Mouse (Mus musculus) forebrain, embryonic 13.5 days (tissue): ENCODE results near the gene Adam30. TPM values are rescaled to one million over a fixed set of nuclear protein-coding genes. Genes with fewer than 3 reads are reported as not detected.
"Not testable (repeated sequence)": the region's sequence is repeated elsewhere in the genome, so short reads cannot be mapped to it uniquely, and the experiment has no call there.

Source experiments
- ATAC-seq: fragments of 200-750 bp; cut with Nextera tagmentation; 2 replicates; pipeline ENCODE4 v1.8.0; 2017
- H3K27ac ChIP-seq: fragments of 300-500 bp; sonication (generic); 2 replicates; pipeline ENCODE4 v1.5.1; 2015; ENCODE audit warnings: inconsistent platforms, mild to moderate bottlenecking, moderate library complexity
- H3K27me3 ChIP-seq: fragments of 300-500 bp; sonication (generic); 2 replicates; pipeline ENCODE4 v1.6.1; 2015; ENCODE audit warnings: mild to moderate bottlenecking, inconsistent platforms
- H3K36me3 ChIP-seq: fragments of 300-500 bp; sonication (generic); 2 replicates; pipeline ENCODE4 v1.6.1; 2015; ENCODE audit warnings: mild to moderate bottlenecking, inconsistent platforms; ENCODE audit not compliant: poor library complexity, severe bottlenecking
- H3K4me1 ChIP-seq: fragments of 300-500 bp; sonication (generic); 2 replicates; pipeline ENCODE4 v1.6.1; 2015; ENCODE audit warnings: inconsistent platforms
- H3K4me2 ChIP-seq: fragments of 300-500 bp; sonication (generic); 2 replicates; pipeline ENCODE4 v1.6.1; 2015; ENCODE audit warnings: inconsistent platforms, mild to moderate bottlenecking, moderate library complexity
- H3K4me3 ChIP-seq: fragments of 300-500 bp; sonication (generic); 2 replicates; pipeline ENCODE4 v1.5.1; 2015; ENCODE audit warnings: mild to moderate bottlenecking, inconsistent platforms
- H3K9ac ChIP-seq: fragments of 300-500 bp; sonication (generic); 2 replicates; pipeline ENCODE4 v1.6.1; 2015; ENCODE audit warnings: mild to moderate bottlenecking, inconsistent platforms
- H3K9me3 ChIP-seq: fragments of 300-500 bp; sonication (generic); replicated peaks from 2 replicates; pipeline ENCODE4 v1.6.1; 2016; ENCODE audit warnings: inconsistent platforms
- WGBS: fragments of 180-500 bp; shearing (Covaris S2); methylation state at CpG from one replicate; pipeline ENCODE4 v1.1.7; 2015; 5-methylcytosine and 5-hydroxymethylcytosine counted together
- polyA plus RNA-seq: library from polyadenylated mRNA; unstranded; fragments of >200 nt; fragmentation: Nextera tagmentation; extraction: Ambion mirVana; gene quantifications from 2 replicates; pipeline ENCODE4 v1.2.1, GENCODE M21; 2015

Gene Adam30
- polyA plus RNA-seq = not detected in 2 replicates

GRCm38 (mm10) chr3:98160330-98160729 lies at the start of gene Adam30:
TSS of gene Adam30 (plus strand) at chr3:98160630.
- no peak within 1 kb of the TSS for H3K9ac ChIP-seq
- no peaks in the 10 kb centered on the region for H3K9me3 ChIP-seq
- WGBS = 89% methylated on average over 17 of the region's 17 CpGs
- H3K27ac ChIP-seq = no peak within 1 kb of the TSS
- no peak within 1 kb of the TSS for H3K4me2 ChIP-seq
- ATAC-seq = no peak
- H3K4me1 ChIP-seq = no peaks in the 10 kb centered on the region
- no peaks in the 10 kb centered on the region for H3K36me3 ChIP-seq
- no peak within 1 kb of the TSS for H3K4me3 ChIP-seq
- no peaks in the 10 kb centered on the region for H3K27me3 ChIP-seq

GRCm38 (mm10) chr3:98118252-98118651 lies 42.2 kb upstream of the Adam30 start:
- H3K36me3 ChIP-seq = peaks cover 78% of the 10 kb centered on the region
- H3K4me2 ChIP-seq = no peak overlapping the region
- H3K4me3 ChIP-seq = no peak overlapping the region
- H3K9me3 ChIP-seq = no peaks in the 10 kb centered on the region
- no peak for ATAC-seq
- H3K27me3 ChIP-seq = no peaks in the 10 kb centered on the region
- 91% methylated on average over 3 of the region's 3 CpGs for WGBS
- no peak overlapping the region for H3K27ac ChIP-seq
- H3K9ac ChIP-seq = no peak overlapping the region
- no peaks in the 10 kb centered on the region for H3K4me1 ChIP-seq

- no peak overlapping the region for H3K4me3 ChIP-seq
- 90% methylated on average over 6 of the region's 6 CpGs for WGBS
These were observed 41.1 kb upstream of the Adam30 start for GRCm38 (mm10) chr3:98119338-98119737.

GRCm38 (mm10) chr3:98120884-98121283 lies 39.5 kb upstream of the Adam30 start:
- WGBS = 43% methylated on average over 6 of the region's 6 CpGs
- Histone ChIP-seq H3K36me3 (peaks cover 78% of the 10 kb centered on the region), H3K4me1 (no peaks in the 10 kb centered on the region), H3K4me3 (no peak overlapping the region), H3K27ac (no peak overlapping the region), H3K27me3 (no peaks in the 10 kb centered on the region), H3K9ac (no peak overlapping the region), H3K4me2 (no peak overlapping the region), H3K9me3 (no peaks in the 10 kb centered on the region)
- ATAC-seq = 0 out of 2 replicates have a peak, but pooled peaks have one; percentile 51

More at GRCm38 (mm10) chr3:98119338-98119737, 41.1 kb upstream of the Adam30 start:
- H3K4me2 ChIP-seq = no peak overlapping the region
- no peak for ATAC-seq
- H3K27me3 ChIP-seq = no peaks in the 10 kb centered on the region
- no peaks in the 10 kb centered on the region for H3K9me3 ChIP-seq
- no peak overlapping the region for H3K27ac ChIP-seq
- H3K9ac ChIP-seq = no peak overlapping the region
- H3K4me1 ChIP-seq = no peaks in the 10 kb centered on the region
- peaks cover 80% of the 10 kb centered on the region for H3K36me3 ChIP-seq

GRCm38 (mm10) chr3:98127775-98128174 lies 32.7 kb upstream of the Adam30 start:
- WGBS = 98% methylated on average over 2 of the region's 2 CpGs
- H3K9ac ChIP-seq = no peak overlapping the region

GRCm38 (mm10) chr3:98128716-98129115 lies 31.7 kb upstream of the Adam30 start:
- 93% methylated on average over 5 of the region's 5 CpGs for WGBS
- no peak overlapping the region for H3K9ac ChIP-seq
- H3K36me3 ChIP-seq = peaks cover 71% of the 10 kb centered on the region
- no peaks in the 10 kb centered on the region for H3K27me3 ChIP-seq
- no peaks in the 10 kb centered on the region for H3K4me1 ChIP-seq
- no peak overlapping the region for H3K27ac ChIP-seq
- H3K9me3 ChIP-seq = no peaks in the 10 kb centered on the region
- no peak for ATAC-seq
- H3K4me2 ChIP-seq = no peak overlapping the region
- H3K4me3 ChIP-seq = no peak overlapping the region

More at GRCm38 (mm10) chr3:98127775-98128174, 32.7 kb upstream of the Adam30 start:
- Histone ChIP-seq H3K36me3 (peaks cover 72% of the 10 kb centered on the region), H3K4me1 (no peaks in the 10 kb centered on the region), H3K4me2 (no peak overlapping the region), H3K27me3 (no peaks in the 10 kb centered on the region), H3K9me3 (no peaks in the 10 kb centered on the region), H3K4me3 (no peak overlapping the region), H3K27ac (no peak overlapping the region)
- ATAC-seq = no peak

GRCm38 (mm10) chr3:98132140-98132539 lies 28.3 kb upstream of the Adam30 start:
- H3K27me3 ChIP-seq, H3K4me3 ChIP-seq, H3K4me1 ChIP-seq, ATAC-seq, H3K27ac ChIP-seq, H3K9ac ChIP-seq, H3K9me3 ChIP-seq, H3K4me2 ChIP-seq: not testable (repeated sequence)
- 91% methylated on average over 4 of the region's 4 CpGs for WGBS
- H3K36me3 ChIP-seq = peaks cover 79% of the 10 kb centered on the region

GRCm38 (mm10) chr3:98132636-98133035 lies 27.8 kb upstream of the Adam30 start:
- ATAC-seq = no peak
- Histone ChIP-seq H3K36me3 (peaks cover 79% of the 10 kb centered on the region), H3K4me3 (no peak overlapping the region), H3K9ac (no peak overlapping the region), H3K27ac (no peak overlapping the region), H3K4me1 (no peaks in the 10 kb centered on the region), H3K4me2 (no peak overlapping the region), H3K9me3 (no peaks in the 10 kb centered on the region), H3K27me3 (no peaks in the 10 kb centered on the region)
- WGBS = 96% methylated on average over 8 of the region's 8 CpGs

GRCm38 (mm10) chr3:98141456-98141855 lies 19.0 kb upstream of the Adam30 start:
- H3K9ac ChIP-seq = no peak overlapping the region
- 95% methylated on average over 15 of the region's 15 CpGs for WGBS
- H3K4me3 ChIP-seq = no peak overlapping the region
- no peaks in the 10 kb centered on the region for H3K4me1 ChIP-seq
- no peak overlapping the region for H3K4me2 ChIP-seq
- peaks cover 94% of the 10 kb centered on the region for H3K36me3 ChIP-seq
- ATAC-seq = no peak
- H3K9me3 ChIP-seq = no peaks in the 10 kb centered on the region
- H3K27me3 ChIP-seq = no peaks in the 10 kb centered on the region
- H3K27ac ChIP-seq = no peak overlapping the region

GRCm38 (mm10) chr3:98142862-98143261 lies 17.6 kb upstream of the Adam30 start:
- no peak for ATAC-seq
- 96% methylated on average over 13 of the region's 13 CpGs for WGBS
- no peak overlapping the region for H3K4me3 ChIP-seq

GRCm38 (mm10) chr3:98145204-98145603 lies 15.2 kb upstream of the Adam30 start:
- no peak overlapping the region for H3K27ac ChIP-seq
- no peaks in the 10 kb centered on the region for H3K4me1 ChIP-seq
- no peak overlapping the region for H3K4me3 ChIP-seq
- no peak overlapping the region for H3K9ac ChIP-seq
- no peaks in the 10 kb centered on the region for H3K27me3 ChIP-seq
- H3K36me3 ChIP-seq = peaks cover 87% of the 10 kb centered on the region
- H3K4me2 ChIP-seq = no peak overlapping the region
- 78% methylated on average over 10 of the region's 10 CpGs for WGBS
- ATAC-seq = no peak
- H3K9me3 ChIP-seq = no peaks in the 10 kb centered on the region

More at GRCm38 (mm10) chr3:98142862-98143261, 17.6 kb upstream of the Adam30 start:
- Histone ChIP-seq H3K9me3 (no peaks in the 10 kb centered on the region), H3K4me2 (no peak overlapping the region), H3K4me1 (no peaks in the 10 kb centered on the region), H3K9ac (no peak overlapping the region), H3K27ac (no peak overlapping the region), H3K36me3 (peaks cover 96% of the 10 kb centered on the region), H3K27me3 (no peaks in the 10 kb centered on the region)

GRCm38 (mm10) chr3:98146471-98147410 lies 13.7 kb upstream of the Adam30 start:
- H3K27ac ChIP-seq = no peak overlapping the region
- ATAC-seq = 0 out of 2 replicates have a peak, but pooled peaks have one; percentile 16
- no peaks in the 10 kb centered on the region for H3K27me3 ChIP-seq
- 96% methylated on average over 29 of the region's 29 CpGs for WGBS
- H3K36me3 ChIP-seq = peaks cover 85% of the 10 kb centered on the region
- no peak overlapping the region for H3K9ac ChIP-seq
- H3K4me1 ChIP-seq = no peaks in the 10 kb centered on the region
- H3K4me3 ChIP-seq = no peak overlapping the region
- H3K9me3 ChIP-seq = no peaks in the 10 kb centered on the region
- H3K4me2 ChIP-seq = no peak overlapping the region
